Mouse (Mus musculus) layer of hippocampus, postnatal 14 days (tissue): ENCODE measurements around the gene Usp46. TPM values are rescaled to one million over a fixed set of nuclear protein-coding genes. Genes with fewer than 3 reads are reported as not detected.

ENCODE experiments used
- DNase-seq, 2 experiments: peaks; one replicate each; pipeline ENCODE4 v3.0.0; 2021 to 2022; ENCODE audit warnings: low spot score in 2 of 2, mixed read lengths in 1 of 2
- total RNA-seq, 2 experiments: library from RNA; stranded (reverse); gene quantifications; 2 replicates each; pipeline ENCODE4 v1.2.3; 2021

The Usp46 gene
- total RNA-seq, 2 experiments from 2014 or later = 125 to 130 TPM

- no peak for DNase-seq
These were observed 110.1 kb downstream of the Usp46 start for GRCm38 (mm10) chr5:73958096-73958495.

- no peak for DNase-seq
These were observed 112.5 kb downstream of the Usp46 start for GRCm38 (mm10) chr5:73955691-73956090.

GRCm38 (mm10) chr5:73955005-73955404 is 113.2 kb downstream of the Usp46 start:
- no peak for DNase-seq

GRCm38 (mm10) chr5:73953066-73953614 is 115.1 kb downstream of the Usp46 start:
- no peak for DNase-seq

- no peak for DNase-seq
These were observed 116.6 kb downstream of the Usp46 start for GRCm38 (mm10) chr5:73951649-73952000.

GRCm38 (mm10) chr5:73950809-73951648 is 117.2 kb downstream of the Usp46 start:
- peak; percentile 21 to 51 for DNase-seq

Other genes starting within 250 kb of the Usp46 start
- 10 to 100 TPM; 62.7 to 66.1 TPM for gene Rasl11b, start 126.9 kb upstream of the Usp46 start, total RNA-seq